Mouse (Mus musculus) CD4-positive, CD25-positive, alpha-beta regulatory T cell, adult 4 months (primary cell): ENCODE data around the gene Ciapin1. TPM values are rescaled to one million over a fixed set of nuclear protein-coding genes. Genes with fewer than 3 reads are reported as not detected.

ENCODE experiments used
- ATAC-seq: one replicate; pipeline ENCODE4 v1.8.0; 2017
- polyA plus RNA-seq, 2 experiments: library from polyadenylated mRNA; unstranded; fragments of 100-300 nt; shearing (Covaris generic); gene quantifications; one replicate each; pipeline ENCODE4 v1.2.1; 2017

Gene Ciapin1
- polyA plus RNA-seq, 2 experiments from 2014 or later = 79.2 to 108 TPM

GRCm38 (mm10) chr8:94778473-94778872 lies 59.7 kb downstream of the Ciapin1 start:
- peak; percentile 50 for ATAC-seq

GRCm38 (mm10) chr8:94778036-94778435 lies 60.1 kb downstream of the Ciapin1 start:
- ATAC-seq = no peak

GRCm38 (mm10) chr8:94776346-94776745 lies 61.8 kb downstream of the Ciapin1 start:
- ATAC-seq = no peak

- ATAC-seq = no peak
Measured at GRCm38 (mm10) chr8:94774601-94775000, 63.6 kb downstream of the Ciapin1 start.

- ATAC-seq = no peak
Measured at GRCm38 (mm10) chr8:94773700-94774171, 64.4 kb downstream of the Ciapin1 start.

GRCm38 (mm10) chr8:94773048-94773447 lies 65.1 kb downstream of the Ciapin1 start:
- ATAC-seq = no peak

- no peak for ATAC-seq
Measured at GRCm38 (mm10) chr8:94771941-94772670, 66.1 kb downstream of the Ciapin1 start, which contains the start of gene Cx3cl1. Cx3cl1 (plus strand) TSS chr8:94772009.

- no peak for ATAC-seq
Measured at GRCm38 (mm10) chr8:94770945-94771344, 67.2 kb downstream of the Ciapin1 start.

Other genes starting within 250 kb of the Ciapin1 start
- 10 to 100 TPM; 25.3 to 29.6 TPM for gene Rspry1, start 236.4 kb downstream of the Ciapin1 start, polyA plus RNA-seq
- 10 to 100 TPM; 80.6 to 84.1 TPM for gene Fam192a, start 236.4 kb downstream of the Ciapin1 start, polyA plus RNA-seq
- gene Arl2bp, start 171.8 kb downstream of the Ciapin1 start, polyA plus RNA-seq = 10 to 100 TPM; 22.2 to 28.4 TPM
- gene Pllp, start 142.1 kb downstream of the Ciapin1 start, polyA plus RNA-seq = under 1 TPM in 1 of 2 experiments, not detected in 1; 0.47 TPM
- gene Ccl22, start 92.8 kb downstream of the Ciapin1 start, polyA plus RNA-seq = not detected
- gene Cx3cl1, start 66.3 kb downstream of the Ciapin1 start, polyA plus RNA-seq = not detected
- not detected for gene Ccl17, start 27.9 kb downstream of the Ciapin1 start, polyA plus RNA-seq
- gene Coq9, start within 50 bp of the Ciapin1 start, polyA plus RNA-seq = 10 to 100 TPM; 45.6 to 67.5 TPM
- gene Polr2c, start 19.1 kb upstream of the Ciapin1 start, polyA plus RNA-seq = 100 to 1,000 TPM in 1 of 2 experiments, 10 to 100 TPM in 1; 87.2 to 106 TPM
- gene Dok4, start 38.0 kb upstream of the Ciapin1 start, polyA plus RNA-seq = 1 to 10 TPM in 1 of 2 experiments, under 1 TPM in 1; 0.92 to 1.1 TPM
- not detected for gene Ccdc102a, start 79.7 kb upstream of the Ciapin1 start, polyA plus RNA-seq
- 1 to 10 TPM in 1 of 2 experiments, under 1 TPM in 1; 0.97 to 1.4 TPM for gene Adgrg5, start 85.3 kb upstream of the Ciapin1 start, polyA plus RNA-seq
- 1 to 10 TPM; 4.6 to 8.4 TPM for gene Adgrg1, start 136.4 kb upstream of the Ciapin1 start, polyA plus RNA-seq
- under 1 TPM in 1 of 2 experiments, not detected in 1; 0.51 TPM for gene Adgrg3, start 179.3 kb upstream of the Ciapin1 start, polyA plus RNA-seq
- not detected for gene Drc7, start 216.7 kb upstream of the Ciapin1 start, polyA plus RNA-seq
- gene Katnb1, start 242.8 kb upstream of the Ciapin1 start, polyA plus RNA-seq = 10 to 100 TPM; 13.6 to 21.3 TPM